ENCODE assay signal across 8 mouse cellular contexts in the genomic region with DNA sequence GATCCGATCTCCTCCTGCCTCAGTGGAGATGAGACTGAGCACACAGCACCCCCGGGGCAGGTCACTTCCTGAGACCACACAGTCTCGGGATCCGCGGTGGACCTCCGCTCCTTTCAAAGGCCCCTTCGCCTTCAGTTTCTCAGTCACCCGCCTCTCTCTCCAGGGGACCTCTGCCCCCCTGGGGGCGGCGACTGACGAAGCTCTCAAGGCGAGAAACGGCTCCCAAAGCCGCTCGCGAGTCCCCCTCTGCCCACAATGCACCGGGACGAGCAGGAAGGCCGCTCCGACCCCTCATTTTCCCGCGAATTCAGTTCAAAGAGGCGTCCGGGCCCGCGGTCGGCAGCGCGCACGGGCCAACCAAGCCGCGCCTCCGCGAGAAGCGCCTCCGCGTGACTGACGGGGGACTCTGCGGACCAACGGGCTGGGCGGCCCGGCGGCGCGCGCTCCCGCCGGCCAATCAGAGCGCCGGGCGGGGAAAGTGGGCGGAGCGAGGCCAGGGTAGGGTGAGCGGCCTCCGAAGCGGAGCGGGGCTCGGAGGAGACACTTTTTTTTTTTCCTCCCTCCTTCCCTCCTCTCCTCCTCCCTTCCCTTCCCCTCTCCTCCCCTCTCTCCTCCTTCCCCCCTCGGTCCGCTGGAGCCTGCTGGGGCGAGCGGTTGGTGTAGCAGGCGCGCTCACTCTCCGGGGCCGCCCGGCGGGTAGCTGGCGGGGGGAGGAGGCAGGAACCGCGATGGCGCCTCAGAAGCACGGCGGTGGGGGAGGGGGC. TPM values are rescaled to one million over a fixed set of nuclear protein-coding genes. Genes with fewer than 3 reads are reported as not detected.
DNase-seq lines count a peak whose midpoint lies in the region; ATAC-seq and TF ChIP-seq lines count a peak whose summit lies in the region.

Gene Suz12, plus strand, starts transcription at position 515 of the 764 bp plus-strand sequence.

- under 1% methylated on average over 66 of the region's 74 CpGs for WGBS in hindbrain, postnatal 0 days

- intact Hi-C loops in gastrocnemius, adult 2 months (cut with DNase I), result loop anchor here (2.0 kb wide), 1 partner anchor 30 kb away; the partner anchor contains the start of gene Utp6
- intact Hi-C loops in left cerebral cortex, adult 2 months (cut with DNase I), result loop anchor here (1.0 kb wide), 1 partner anchor 30 kb away; the partner anchor contains the start of gene Utp6

- H3K4me1 ChIP-seq in hindbrain, postnatal 0 days (ENCODE audit: insufficient read depth, low read length), result 0 out of 2 replicates have a peak, but pooled peaks cover 3% of the 10 kb centered on the region

- H3K9me3 ChIP-seq in hindbrain, postnatal 0 days (ENCODE audit: low read length), result no peaks in the 10 kb centered on the region

- peak; percentile 99 for DNase-seq in ZHBTc4 (ENCODE audit: low read depth, low spot score)
- DNase-seq in gastrocnemius, adult 2 months, result peak; percentile 97
- peak; percentile 99 for DNase-seq in hindbrain, postnatal 0 days (ENCODE audit: low spot score)
- peak; percentile 95 for DNase-seq in left cerebral cortex, adult 2 months (ENCODE audit: extremely low spot score in 1 of 2, low spot score in 2 of 2)
- DNase-seq in right cerebral cortex, adult 2 months (ENCODE audit: low spot score in 2 of 2), result peak; percentile 91 to 93
- DNase-seq in urinary bladder, postnatal 14 days (ENCODE audit: low spot score), result peak; percentile 95

- no peak for TF ChIP-seq CTCF in gastrocnemius, adult 2 months (IDR thresholded peaks at IDR 0.05)
- peak; percentile 3; the same call in 1 of the 2 replicates for TF ChIP-seq CTCF in hindbrain, postnatal 0 days (IDR thresholded peaks at IDR 0.05; ENCODE audit: low read depth)
- TF ChIP-seq CTCF in left cerebral cortex, adult 2 months (IDR thresholded peaks at IDR 0.05), result no peak

- H3K4me2 ChIP-seq in hindbrain, postnatal 0 days (ENCODE audit: low read depth, low read length), result peak within 1 kb of the TSS; percentile 84

- H3K27ac ChIP-seq in gastrocnemius, adult 2 months, result peak within 1 kb of the TSS; percentile 95
- H3K27ac ChIP-seq in hindbrain, postnatal 0 days, result peak within 1 kb of the TSS; percentile 93
- H3K27ac ChIP-seq in left cerebral cortex, adult 2 months, result peak within 1 kb of the TSS; percentile 89

- peak within 1 kb of the TSS; percentile 83 for H3K9ac ChIP-seq in hindbrain, postnatal 0 days (replicated peaks; ENCODE audit: low read length)

- H3K27me3 ChIP-seq in hindbrain, postnatal 0 days (ENCODE audit: insufficient read depth, low read length), result no peaks in the 10 kb centered on the region

- peak within 1 kb of the TSS; percentile 84 for H3K4me3 ChIP-seq in gastrocnemius, adult 2 months
- peak within 1 kb of the TSS; percentile 71 for H3K4me3 ChIP-seq in hindbrain, postnatal 0 days (ENCODE audit: low read length)
- H3K4me3 ChIP-seq in left cerebral cortex, adult 2 months, result peak within 1 kb of the TSS; percentile 86

- ATAC-seq in common myeloid progenitor, adult 5-6 weeks (replicated peaks; ENCODE audit: low read depth, poor library complexity, severe bottlenecking), result peak; percentile 90
- peak; percentile 99 for ATAC-seq in hindbrain, postnatal 0 days
- peak; percentile 97 for ATAC-seq in megakaryocyte, adult 5-6 weeks (ENCODE audit: poor library complexity, severe bottlenecking)

- H3K36me3 ChIP-seq in hindbrain, postnatal 0 days (ENCODE audit: insufficient read depth, low read length), result no peaks in the 10 kb centered on the region

RNA-seq across cellular contexts. Expression of gene Suz12, which starts in this region (rescaled TPM):
- 111 and 149 TPM in 2 replicates for total RNA-seq in common myeloid progenitor, adult 5-6 weeks (2017)
- 10 to 100 TPM; 18.6 to 24.2 TPM for total RNA-seq in gastrocnemius, adult 2 months (2021)
- total RNA-seq in hindbrain, postnatal 0 days (2014; rRNA removed), result 15.0 and 19.5 TPM in 2 replicates
- 10.8 and 11.8 TPM in 2 replicates for polyA plus RNA-seq in hindbrain, postnatal 0 days (2015; fragmentation: Nextera tagmentation; extraction: Ambion mirVana)
- total RNA-seq in left cerebral cortex, adult 2 months (2021), result 10 to 100 TPM; 33.4 to 34.0 TPM
- total RNA-seq in megakaryocyte, adult 5-6 weeks (2015), result 75.5 and 86.8 TPM in 2 replicates
- 64.6 and 77.2 TPM in 2 replicates for total RNA-seq in megakaryocyte, adult 5-6 weeks (2017)

Comparison
In these comparisons a context has a peak if more than half of its experiments do, and no peak if none do; other contexts are left out.
1. Peak in every context shown above with its lines: DNase-seq, ATAC-seq, H3K4me3 ChIP-seq and H3K27ac ChIP-seq.